Mouse (Mus musculus) G1E (cell line): Measurements from ENCODE around the gene 5430419D17Rik. TPM values are rescaled to one million over a fixed set of nuclear protein-coding genes. Genes with fewer than 3 reads are reported as not detected.

Source experiments
- ATAC-seq: 2 replicates; pipeline ENCODE4 v1.8.0; 2016; ENCODE audit warnings: mild to moderate bottlenecking; ENCODE audit not compliant: insufficient number of reproducible peaks, poor library complexity, low FRiP score, severe bottlenecking; ENCODE audit errors: extremely low read depth
- DNase-seq: peaks from one replicate; pipeline ENCODE4 v3.0.0; 2012; ENCODE audit warnings: low spot score
- H3K27me3 ChIP-seq: 2 replicates; pipeline ENCODE4 v1.6.1; 2012; ENCODE audit warnings: mild to moderate bottlenecking, low read length, inconsistent platforms; ENCODE audit not compliant: insufficient read depth
- H3K36me3 ChIP-seq: replicated peaks from 2 replicates; pipeline ENCODE3; 2012; ENCODE audit warnings: mild to moderate bottlenecking, inconsistent platforms
- H3K4me1 ChIP-seq: 2 replicates; pipeline ENCODE4 v1.6.1; 2012; ENCODE audit warnings: low read depth, low read length, inconsistent platforms, mixed read lengths; ENCODE audit not compliant: insufficient read depth
- H3K4me3 ChIP-seq: 2 replicates; pipeline ENCODE4 v1.5.1; 2012; ENCODE audit warnings: low read depth, mild to moderate bottlenecking, inconsistent platforms, low read length, moderate library complexity, mixed read lengths
- H3K9me3 ChIP-seq: replicated peaks from 2 replicates; pipeline ENCODE4 v1.6.1; 2012; ENCODE audit warnings: inconsistent platforms
- CTCF ChIP-seq: IDR thresholded peaks from 2 replicates; pipeline ENCODE4 v1.5.1; 2012; ENCODE audit warnings: low read depth, low read length, inconsistent platforms, mixed read lengths
- GATA1 ChIP-seq: IDR thresholded peaks from 2 replicates; pipeline ENCODE4 v1.6.1; 2012; ENCODE audit warnings: borderline replicate concordance, low read length, inconsistent platforms, mixed read lengths
- GATA2 ChIP-seq: IDR thresholded peaks from 2 replicates; pipeline ENCODE4 v1.6.1; 2012; ENCODE audit warnings: low read depth, low read length, inconsistent platforms, borderline replicate concordance
- POLR2AphosphoS5 ChIP-seq: IDR thresholded peaks from 2 replicates; pipeline ENCODE4 v1.6.1; 2012; ENCODE audit warnings: low read depth, low read length, inconsistent platforms; ENCODE audit not compliant: insufficient replicate concordance
- TAL1 ChIP-seq: conservative IDR thresholded peaks from 2 replicates; pipeline ENCODE4 v1.6.1; 2012; ENCODE audit warnings: low read depth, low read length, inconsistent platforms, mixed read lengths
- polyA plus RNA-seq: library from polyadenylated mRNA; stranded (reverse); fragments of >175 nt; gene quantifications from 2 replicates; pipeline ENCODE4 v1.2.3, GENCODE M21; 2012
- total RNA-seq, 2 experiments: library from RNA; stranded (forward) in 1 of 2; stranded (reverse) in 1 of 2; fragments of 200-1000 nt in 1 of 2; fragments of >200 nt in 1 of 2; fragmentation: Nextera tagmentation in 1 of 2; gene quantifications; 2 replicates each; pipeline ENCODE4 v1.2.3; 2014 to 2017

The 5430419D17Rik gene
- total and polyA plus RNA-seq, 3 experiments: 0.05 TPM; not detected in 2

DNA sequence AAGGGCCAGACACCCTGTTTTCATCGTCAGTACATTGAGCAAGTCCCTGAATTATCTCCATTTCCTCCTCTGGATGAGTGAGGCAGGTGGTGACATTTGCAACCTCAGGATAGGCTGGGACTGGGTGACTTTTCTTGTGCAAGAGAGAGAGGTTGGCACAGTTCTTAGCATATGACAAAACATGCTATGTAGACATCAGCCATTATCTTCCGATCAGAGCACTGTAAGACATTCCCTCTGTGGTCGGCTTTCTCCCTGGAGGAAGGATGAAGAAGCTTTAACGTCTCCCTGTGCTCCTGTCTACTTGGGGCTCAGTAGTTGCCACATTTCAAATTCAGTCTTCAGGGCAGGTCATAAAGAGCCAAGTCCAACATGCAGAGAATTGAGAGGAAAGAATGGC, 90.0 kb downstream of the 5430419D17Rik start:
- Histone ChIP-seq H3K9me3 (peaks cover 36% of the 10 kb centered on the region), H3K4me3 (no peak overlapping the region), H3K36me3 (no peaks in the 10 kb centered on the region), H3K4me1 (no peaks in the 10 kb centered on the region), H3K27me3 (no peaks in the 10 kb centered on the region)
- ATAC-seq (no peak), DNase-seq (no peak)
- no peak for TF ChIP-seq GATA2
- TF ChIP-seq GATA1: no peak
- no peak for TF ChIP-seq CTCF
- TF ChIP-seq POLR2AphosphoS5: no peak
- TF ChIP-seq TAL1: no peak

DNA sequence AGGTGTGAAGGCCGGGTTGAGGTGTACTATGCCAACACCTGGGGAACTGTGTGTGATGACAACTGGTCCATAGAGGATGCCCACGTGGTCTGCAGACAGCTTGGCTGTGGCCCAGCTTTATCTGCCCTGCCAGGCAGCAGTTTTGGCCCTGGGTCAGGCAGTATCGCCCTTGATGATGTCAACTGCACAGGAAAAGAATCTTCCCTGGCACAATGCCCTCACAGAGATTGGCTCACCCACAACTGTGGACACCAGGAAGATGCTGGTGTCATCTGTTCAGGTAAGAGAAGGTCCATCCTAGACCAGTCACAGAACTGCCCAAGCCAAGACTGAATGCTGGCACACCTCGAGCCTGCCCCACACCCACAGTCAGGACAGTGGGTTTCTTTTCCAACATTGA, 91.6 kb downstream of the 5430419D17Rik start:
- Histone ChIP-seq H3K36me3 (no peaks in the 10 kb centered on the region), H3K27me3 (no peaks in the 10 kb centered on the region), H3K4me3 (no peak overlapping the region), H3K4me1 (no peaks in the 10 kb centered on the region), H3K9me3 (peaks cover 43% of the 10 kb centered on the region)
- TF ChIP-seq POLR2AphosphoS5 (no peak), GATA1 (no peak), CTCF (no peak), TAL1 (no peak)
- ATAC-seq: no peak
- no peak for DNase-seq

DNA sequence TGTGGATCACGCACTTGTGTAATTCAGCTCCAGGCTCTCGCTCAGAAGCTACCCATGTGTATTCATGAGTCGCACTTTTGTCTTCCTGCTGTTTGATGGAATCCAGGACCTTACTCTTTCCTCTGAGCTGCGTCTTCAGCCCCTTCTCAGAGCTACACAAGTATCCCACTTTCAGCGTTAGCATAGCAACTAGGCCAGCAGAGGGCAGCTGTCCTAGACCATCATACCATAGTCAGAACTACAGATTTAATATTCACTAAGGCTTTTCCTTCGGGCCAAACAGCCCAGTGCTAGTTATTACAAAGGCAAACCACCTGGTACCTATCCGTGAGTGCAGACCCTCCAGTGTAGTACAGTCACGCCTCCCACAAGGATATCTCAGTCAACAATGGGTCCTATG, 122.9 kb downstream of the 5430419D17Rik start:
- Histone ChIP-seq H3K36me3 (no peaks in the 10 kb centered on the region), H3K4me3 (no peak overlapping the region), H3K9me3 (peaks cover 17% of the 10 kb centered on the region), H3K4me1 (no peaks in the 10 kb centered on the region), H3K27me3 (no peaks in the 10 kb centered on the region)
- ATAC-seq (no peak), DNase-seq (no peak)
- TF ChIP-seq TAL1 (no peak), GATA2 (no peak), GATA1 (no peak), CTCF (no peak), POLR2AphosphoS5 (no peak)

DNA sequence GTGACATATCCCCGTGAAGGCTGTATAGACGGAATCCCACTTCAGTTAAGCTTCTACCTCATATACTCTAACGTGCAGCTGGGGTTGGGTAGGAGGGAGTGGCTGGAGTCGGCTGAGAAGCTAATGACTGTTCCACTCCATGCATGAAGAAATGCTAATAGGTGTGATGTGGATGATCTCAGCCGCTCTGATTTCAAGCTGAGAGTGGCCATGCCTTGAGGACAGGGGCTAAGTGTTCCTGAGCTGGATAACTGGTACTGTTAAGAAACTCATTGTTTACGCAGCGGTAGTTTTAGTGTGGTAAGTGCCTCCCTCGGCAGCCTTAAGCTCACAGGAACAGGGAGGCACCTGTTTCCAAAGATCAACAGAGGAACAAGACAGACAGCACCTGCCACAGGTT, 129.1 kb downstream of the 5430419D17Rik start:
- Histone ChIP-seq H3K4me1 (no peaks in the 10 kb centered on the region), H3K4me3 (no peak overlapping the region), H3K27me3 (no peaks in the 10 kb centered on the region), H3K36me3 (no peaks in the 10 kb centered on the region), H3K9me3 (peaks cover 20% of the 10 kb centered on the region)
- ATAC-seq: no peak
- no peak for TF ChIP-seq CTCF
- TF ChIP-seq POLR2AphosphoS5: no peak
- TF ChIP-seq TAL1: no peak
- no peak for TF ChIP-seq GATA2
- no peak for TF ChIP-seq GATA1
- DNase-seq: no peak

GRCm38 (mm10) chr7:131306733-131307132, 132.5 kb downstream of the 5430419D17Rik start:
- Histone ChIP-seq H3K9me3 (peaks cover 12% of the 10 kb centered on the region), H3K4me1 (no peaks in the 10 kb centered on the region), H3K4me3 (no peak overlapping the region), H3K36me3 (no peaks in the 10 kb centered on the region), H3K27me3 (no peaks in the 10 kb centered on the region)
- DNase-seq: no peak
- no peak for ATAC-seq
- TF ChIP-seq POLR2AphosphoS5 (no peak), CTCF (no peak), TAL1 (no peak), GATA2 (no peak), GATA1 (no peak)

- H3K27me3 ChIP-seq: no peaks in the 10 kb centered on the region
- DNase-seq (no peak), ATAC-seq (no peak)
- H3K4me3 ChIP-seq: no peak overlapping the region
- TF ChIP-seq POLR2AphosphoS5 (no peak), GATA2 (no peak), GATA1 (no peak), TAL1 (no peak), CTCF (no peak)
- H3K4me1 ChIP-seq: no peaks in the 10 kb centered on the region
- no peaks in the 10 kb centered on the region for H3K9me3 ChIP-seq
- no peaks in the 10 kb centered on the region for H3K36me3 ChIP-seq
Observed at GRCm38 (mm10) chr7:131314493-131314892, 140.3 kb downstream of the 5430419D17Rik start.

GRCm38 (mm10) chr7:131317587-131317986, 143.4 kb downstream of the 5430419D17Rik start:
- DNase-seq (no peak), ATAC-seq (no peak)
- Histone ChIP-seq H3K9me3 (no peaks in the 10 kb centered on the region), H3K27me3 (no peaks in the 10 kb centered on the region), H3K36me3 (no peaks in the 10 kb centered on the region), H3K4me1 (no peaks in the 10 kb centered on the region), H3K4me3 (no peak overlapping the region)
- TF ChIP-seq GATA2 (no peak), TAL1 (no peak), POLR2AphosphoS5 (no peak)
